Mouse (Mus musculus): ENCODE measurements around the gene Rin3.

Gene Rin3

DNA sequence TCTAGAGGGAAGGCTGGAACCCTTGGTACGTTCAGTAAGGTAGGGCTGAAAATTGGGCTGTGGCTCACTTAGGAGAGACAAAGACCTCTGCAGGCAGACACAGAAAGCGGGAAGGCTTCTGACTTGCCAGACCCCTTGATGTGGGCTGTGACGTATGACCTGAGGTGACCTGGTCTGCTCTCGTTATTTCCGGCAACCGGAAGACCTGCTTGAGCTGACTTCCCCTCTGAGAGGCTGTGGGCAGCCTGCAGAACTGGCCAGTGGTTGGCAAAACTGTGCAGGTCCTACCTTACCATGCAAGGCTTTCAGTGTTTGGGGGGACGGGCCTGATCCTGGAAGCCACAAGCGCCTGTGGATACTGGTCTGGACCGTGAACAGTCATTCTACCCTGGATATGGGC is 19.5 kb downstream of the Rin3 start:
- DNase-seq (ENCODE audit: low read depth, low spot score) = no peak

DNA sequence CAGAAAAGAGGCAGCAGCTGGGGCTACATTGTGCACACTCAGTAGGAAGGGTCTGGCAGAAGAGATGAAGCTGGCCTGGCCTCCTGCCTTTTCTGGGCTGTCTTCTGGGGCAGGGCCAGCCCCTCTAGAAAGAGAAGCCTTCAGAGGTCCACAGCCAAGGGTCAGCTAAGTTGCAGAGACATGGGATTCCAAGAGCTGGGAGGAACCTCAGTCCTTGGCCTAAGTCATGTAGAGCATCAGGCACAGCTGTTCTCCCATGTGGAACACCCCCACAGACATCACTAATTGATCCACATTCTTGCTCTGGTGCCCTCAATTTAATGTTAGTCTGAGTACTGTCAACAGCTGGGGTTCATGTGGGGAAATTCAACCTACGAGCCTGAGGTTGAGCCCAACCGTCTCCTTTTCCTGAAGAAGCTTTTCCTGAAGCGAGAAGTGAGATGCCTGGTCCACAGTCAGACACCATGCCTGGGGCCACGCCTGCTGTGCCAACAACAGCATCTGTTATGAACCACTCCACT is 20.0 kb downstream of the Rin3 start:
- no peak for DNase-seq (ENCODE audit: low read depth, low spot score)

DNA sequence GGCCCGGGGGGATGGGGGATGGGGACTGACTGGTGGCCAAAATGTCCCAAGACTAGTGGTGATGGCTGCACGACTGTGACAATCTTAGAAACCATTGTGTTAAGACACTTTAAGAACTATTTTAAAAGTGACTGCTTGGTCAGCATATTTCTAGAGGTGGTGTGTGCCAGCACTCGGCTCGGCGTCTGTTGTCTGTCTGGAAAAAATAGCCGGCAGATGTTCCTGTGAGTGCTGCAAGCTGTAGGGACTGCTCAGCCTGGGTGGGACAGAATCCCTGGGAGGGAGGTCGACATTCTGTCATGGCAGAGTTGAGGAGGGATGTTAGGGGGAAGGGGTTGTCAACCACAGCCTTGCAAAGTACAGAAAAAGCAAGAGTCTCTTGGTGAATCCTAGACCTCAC is 21.0 kb downstream of the Rin3 start:
- DNase-seq (ENCODE audit: low read depth, low spot score) = no peak

DNA sequence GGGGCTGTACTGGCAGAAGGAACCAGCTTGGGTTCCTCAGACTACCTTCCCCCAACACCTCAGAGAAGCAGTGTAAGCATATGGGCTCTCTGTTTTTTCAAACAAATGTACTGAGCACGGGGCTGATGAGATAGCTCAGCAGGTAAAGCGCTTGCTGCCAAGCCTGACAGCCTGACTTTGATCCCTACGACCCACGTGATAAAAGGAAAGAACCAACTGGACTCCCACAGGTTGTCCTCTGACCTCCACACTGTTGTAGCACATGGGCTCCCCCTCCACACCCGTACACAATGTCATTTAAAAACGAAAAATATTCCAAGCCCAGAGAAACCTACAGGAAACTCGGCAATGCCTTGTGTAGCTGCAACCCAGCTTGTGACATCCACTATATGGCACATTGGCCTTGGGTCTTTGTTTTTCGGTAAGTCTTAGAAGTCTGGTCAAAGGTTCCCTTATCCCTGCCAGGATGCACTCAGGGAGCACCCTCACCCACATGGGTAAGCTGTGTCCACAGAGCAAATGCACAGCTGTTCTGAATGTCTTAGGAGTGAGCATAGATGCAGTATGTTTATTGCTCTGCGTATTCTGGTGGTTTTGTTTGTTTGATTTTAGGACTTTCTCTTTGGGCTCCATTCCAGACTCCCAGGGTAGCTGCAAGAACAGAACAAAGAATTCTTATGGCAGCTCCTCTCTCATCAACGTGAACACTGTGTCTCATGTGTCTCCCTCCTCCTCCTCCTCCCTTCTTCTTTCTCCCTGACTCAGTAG is 22.4 kb downstream of the Rin3 start:
- no peak for DNase-seq (ENCODE audit: low read depth, low spot score)

DNA sequence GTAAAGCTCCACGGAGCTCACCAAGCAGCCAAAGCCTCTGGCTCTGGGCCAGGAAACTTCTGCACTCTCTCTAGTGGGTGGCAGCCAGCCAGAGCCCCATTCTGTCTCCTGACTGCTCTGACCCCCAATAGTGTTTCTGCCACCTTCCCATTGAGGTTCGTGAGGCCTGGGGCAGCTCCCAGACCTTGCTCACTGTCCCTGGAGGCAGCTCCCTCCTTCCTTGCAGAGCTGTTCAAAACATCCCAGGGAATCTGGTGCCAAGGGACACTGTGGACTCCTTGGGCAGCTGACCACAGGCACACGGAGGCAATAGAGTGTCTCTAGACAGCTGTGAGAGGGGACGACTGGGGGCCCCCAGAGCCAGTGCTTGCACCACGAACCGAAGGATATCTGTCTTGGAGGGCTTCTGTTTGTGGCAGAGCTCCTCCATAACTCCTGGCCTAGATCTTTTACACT is 25.2 kb downstream of the Rin3 start:
- DNase-seq (ENCODE audit: low read depth, low spot score) = no peak

DNA sequence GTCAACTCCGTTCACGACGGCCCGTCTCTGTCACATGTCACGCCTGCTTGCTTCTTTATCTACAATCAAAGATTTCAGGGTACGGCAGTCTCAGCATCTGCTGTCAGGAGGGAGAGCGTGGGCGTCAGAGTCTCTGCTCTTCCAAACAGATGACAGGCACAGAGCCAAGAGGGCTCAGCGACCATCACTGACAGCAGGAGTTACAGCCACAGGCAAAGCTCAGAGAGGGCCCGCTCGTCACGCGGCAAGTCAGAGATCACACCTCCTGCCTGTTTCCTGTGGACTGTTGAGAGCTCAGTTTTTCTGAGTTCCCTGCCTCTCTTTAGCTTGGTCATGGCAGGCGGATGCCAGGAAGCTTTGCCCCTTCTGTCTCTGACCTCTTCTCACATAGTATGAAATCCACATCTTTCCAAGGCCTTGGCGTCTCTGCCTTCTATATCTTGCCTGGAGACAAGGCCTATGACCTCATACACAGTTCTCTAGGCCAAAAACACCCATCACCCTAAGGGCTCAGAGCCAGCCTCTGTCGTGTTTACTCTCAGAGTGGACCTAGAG is 25.7 kb downstream of the Rin3 start:
- DNase-seq (ENCODE audit: low read depth, low spot score) = no peak

DNA sequence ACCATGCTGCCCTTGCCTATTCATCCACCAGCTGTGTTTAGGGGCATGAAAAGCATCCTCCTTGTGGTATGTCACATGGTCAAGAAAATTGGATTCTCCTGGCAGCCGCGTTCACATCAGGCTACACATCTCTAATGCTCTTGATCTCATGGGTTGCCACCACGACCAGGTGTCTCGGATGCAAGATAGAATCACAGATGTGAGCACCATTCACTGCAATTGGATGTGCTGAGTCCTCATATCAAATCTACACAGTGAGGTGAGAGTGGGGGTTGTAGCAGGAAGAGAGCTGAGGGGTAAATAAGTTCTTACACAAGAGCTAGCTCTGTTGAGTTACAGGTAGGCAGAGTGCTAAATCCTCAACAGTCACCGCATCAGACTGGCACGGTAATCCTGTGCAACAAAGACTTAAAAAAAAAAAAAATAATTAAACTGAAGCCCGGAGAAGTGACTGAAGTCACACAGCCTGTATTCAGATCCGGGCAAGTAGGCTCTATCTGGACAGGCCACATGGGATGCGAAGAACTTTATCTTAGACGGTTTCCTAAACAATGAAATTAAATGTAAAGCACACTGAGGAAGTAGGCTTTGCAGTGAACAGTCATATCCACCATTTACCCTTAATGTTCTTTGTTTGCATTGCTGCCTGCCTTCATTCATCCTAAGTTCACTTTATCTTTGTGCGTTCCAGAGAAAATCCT is 26.4 kb downstream of the Rin3 start:
- no peak for DNase-seq (ENCODE audit: low read depth, low spot score)

DNA sequence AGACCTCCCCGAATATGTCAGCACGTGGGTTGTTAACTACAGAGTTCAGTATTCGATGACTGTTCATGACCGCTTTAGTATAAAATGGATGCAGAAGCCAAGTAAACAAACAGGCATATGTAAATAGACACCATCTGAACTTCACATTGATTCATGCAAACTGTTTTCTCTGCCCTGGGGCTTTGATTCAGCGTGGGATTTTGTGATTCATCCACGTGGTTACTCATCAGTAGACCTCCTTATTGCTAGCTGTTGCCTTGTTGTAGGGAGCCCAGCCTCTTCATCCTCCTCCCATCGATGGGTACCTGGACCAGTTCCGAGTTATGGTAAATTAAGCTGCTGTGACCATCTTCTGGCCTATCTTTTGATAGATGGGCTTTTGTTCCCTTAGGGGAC is 26.9 kb downstream of the Rin3 start:
- no peak for DNase-seq (ENCODE audit: low read depth, low spot score)

DNA sequence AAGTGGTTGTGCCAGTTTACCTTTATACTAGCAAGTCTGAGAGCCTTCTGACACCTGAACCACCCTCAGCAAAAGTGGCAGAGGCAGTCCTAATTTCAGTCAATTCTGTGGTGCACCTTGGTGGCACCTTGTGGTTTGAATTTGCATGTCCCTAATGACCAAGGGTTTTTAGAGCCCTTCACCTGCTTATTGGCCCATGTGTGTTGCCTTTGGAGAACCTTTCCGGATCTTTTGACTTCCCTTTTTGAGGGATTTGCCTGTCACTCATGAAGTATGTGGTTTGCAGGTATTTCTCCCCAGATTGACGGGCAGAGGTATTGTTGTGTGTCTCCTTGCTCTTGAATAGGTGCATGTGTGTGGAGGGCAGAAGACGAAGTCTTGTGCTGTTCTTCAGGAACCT is 27.4 kb downstream of the Rin3 start:
- DNase-seq (ENCODE audit: low read depth, low spot score) = no peak

DNA sequence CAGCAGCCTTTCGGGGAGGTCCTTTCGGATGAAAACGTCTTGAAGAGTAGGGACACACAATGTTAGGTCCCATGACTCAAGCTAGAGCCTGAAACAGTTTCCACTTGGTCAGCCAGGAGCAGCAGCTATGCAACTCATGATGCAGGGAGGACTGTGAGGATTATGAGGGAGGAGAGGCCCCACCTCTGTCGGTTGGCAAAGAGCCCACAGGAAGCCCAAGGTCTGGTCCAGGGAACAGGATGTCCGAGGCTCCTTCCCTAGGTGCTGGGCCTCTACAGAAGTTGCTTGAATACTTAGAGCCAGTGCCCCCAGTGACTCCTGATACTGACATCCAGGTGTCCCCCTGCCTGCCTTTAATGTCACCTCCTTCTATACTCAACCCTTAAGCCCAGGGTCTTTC is 28.6 kb downstream of the Rin3 start:
- DNase-seq (ENCODE audit: low read depth, low spot score) = no peak

DNA sequence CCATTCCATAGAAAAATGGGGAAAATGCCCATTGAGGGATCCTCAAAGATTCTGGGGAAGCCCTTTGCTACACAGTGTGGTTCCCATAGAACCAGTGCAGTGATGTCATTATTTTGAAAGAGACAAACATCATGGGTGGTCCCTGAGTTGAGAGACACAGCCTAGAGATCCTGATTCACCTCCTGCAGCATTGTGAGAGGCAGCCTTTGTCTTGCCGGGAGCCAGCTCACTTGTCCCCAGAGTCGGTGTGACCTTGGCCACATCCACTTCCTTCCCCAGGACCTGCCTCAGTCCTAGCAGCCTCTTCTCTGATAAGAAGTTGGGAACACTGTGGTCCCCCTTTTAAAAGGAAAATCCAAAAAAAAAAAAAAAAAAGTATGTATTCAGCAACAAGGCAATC is 36.3 kb downstream of the Rin3 start:
- DNase-seq (ENCODE audit: low read depth, low spot score) = no peak

DNA sequence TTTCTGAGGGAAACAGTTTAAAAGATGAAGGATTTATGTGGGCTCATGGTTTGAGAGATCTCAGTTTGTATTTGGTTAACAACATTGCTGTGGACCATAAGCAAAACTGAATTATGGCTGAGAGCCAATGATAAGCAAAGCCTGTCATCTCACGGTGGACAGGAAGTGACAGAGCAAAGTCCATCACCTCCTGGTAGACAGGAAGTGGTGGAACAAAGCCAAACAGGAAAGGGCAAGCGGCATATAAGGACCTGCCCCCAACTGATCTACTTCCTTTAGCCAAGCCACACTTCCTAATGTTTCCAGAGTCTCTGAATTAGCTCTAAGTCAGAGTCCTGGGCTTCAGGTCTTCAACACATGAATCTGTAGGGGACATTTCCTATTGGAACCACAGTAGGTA is 37.1 kb downstream of the Rin3 start:
- no peak for DNase-seq (ENCODE audit: low read depth, low spot score)

DNA sequence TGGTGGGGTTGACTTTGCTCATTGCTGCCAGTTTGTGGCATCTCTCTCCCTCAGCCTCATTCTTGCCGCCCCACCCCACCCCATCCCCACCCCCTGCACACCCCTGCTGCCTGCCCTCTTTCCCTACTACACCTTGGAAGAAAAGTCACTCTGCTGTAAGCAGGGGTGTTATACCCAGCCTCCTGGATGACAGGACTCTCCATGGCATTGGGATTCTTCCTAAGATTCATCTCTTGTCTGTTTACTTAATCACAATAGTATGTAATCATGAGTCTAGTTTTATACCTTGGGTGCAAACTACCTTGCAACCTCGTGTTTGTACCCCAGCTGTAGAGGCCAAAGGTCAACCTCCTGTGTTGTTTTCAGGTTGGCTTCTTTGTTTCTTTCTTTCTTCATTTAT is 37.5 kb downstream of the Rin3 start:
- DNase-seq (ENCODE audit: low read depth, low spot score) = no peak

DNA sequence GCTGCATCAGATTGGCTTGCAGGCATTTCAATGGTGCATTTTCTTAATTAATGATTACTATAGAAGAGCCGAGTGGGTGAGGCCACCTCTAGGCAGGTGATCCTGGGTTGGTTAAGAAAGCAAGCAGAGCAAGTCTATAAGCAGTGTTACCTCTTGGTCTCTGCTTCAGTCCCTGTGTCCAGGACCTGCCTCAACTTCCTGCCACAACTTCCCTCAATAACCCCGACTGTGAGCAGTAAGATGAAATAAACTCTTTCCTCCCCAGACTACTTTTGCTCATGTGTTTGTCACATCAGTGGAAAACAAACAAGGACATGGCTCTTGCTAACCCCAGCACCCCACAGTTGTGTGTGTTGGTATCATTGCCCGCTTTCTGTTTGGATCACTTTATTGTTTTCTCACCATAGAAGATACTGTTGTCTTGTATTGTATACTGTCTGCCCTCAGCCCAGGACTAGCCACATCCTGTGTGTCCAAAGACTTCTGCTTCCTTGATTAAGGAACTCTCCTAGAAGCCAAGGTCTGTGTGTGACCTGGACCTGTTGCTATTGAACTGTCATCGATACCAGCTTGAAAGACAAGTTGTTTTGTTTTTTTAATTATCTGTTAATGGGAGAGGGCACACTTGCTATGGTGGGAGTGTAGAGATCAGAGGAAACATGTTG is 38.3 kb downstream of the Rin3 start:
- DNase-seq (ENCODE audit: low read depth, low spot score) = no peak

DNA sequence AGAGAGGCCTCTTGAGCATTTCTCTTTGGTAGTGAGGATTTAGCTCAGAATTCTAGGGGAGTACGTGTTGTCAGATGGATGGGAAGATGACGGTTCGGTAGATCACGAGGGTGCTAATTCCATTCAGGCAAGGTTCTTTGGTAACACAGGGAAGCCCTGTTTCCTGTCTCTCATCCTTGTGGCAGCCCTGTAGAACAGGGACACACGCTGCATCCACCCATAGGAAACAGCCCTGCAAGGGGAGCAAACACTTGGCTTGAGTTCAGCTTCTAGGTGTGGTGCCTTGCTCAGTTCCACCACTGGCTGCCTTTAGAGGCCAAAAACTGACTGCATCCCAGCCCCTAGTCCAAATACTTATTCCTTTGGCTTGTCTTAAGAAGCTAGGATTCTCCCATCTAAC is 39.0 kb downstream of the Rin3 start:
- no peak for DNase-seq (ENCODE audit: low read depth, low spot score)

DNA sequence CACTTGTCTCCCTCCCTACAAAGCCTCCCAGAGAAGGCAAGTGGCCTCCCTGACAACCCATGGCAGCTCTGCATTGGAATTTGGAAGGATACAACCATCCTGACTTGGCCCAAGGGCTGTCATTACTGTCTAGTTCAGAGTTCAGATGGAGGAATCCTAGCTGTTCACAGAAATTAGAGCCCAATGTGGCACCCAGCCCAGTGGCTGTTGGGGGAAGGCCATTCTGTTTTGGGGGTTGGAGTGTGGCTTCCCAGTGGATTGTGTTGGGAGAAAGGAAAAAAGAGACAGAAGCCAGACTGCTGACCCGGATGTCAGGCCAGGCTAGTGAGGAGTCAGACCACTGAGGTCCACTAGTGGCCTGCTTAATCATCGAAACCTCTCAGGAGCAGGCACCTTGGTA is 40.5 kb downstream of the Rin3 start:
- no peak for DNase-seq (ENCODE audit: low read depth, low spot score)

DNA sequence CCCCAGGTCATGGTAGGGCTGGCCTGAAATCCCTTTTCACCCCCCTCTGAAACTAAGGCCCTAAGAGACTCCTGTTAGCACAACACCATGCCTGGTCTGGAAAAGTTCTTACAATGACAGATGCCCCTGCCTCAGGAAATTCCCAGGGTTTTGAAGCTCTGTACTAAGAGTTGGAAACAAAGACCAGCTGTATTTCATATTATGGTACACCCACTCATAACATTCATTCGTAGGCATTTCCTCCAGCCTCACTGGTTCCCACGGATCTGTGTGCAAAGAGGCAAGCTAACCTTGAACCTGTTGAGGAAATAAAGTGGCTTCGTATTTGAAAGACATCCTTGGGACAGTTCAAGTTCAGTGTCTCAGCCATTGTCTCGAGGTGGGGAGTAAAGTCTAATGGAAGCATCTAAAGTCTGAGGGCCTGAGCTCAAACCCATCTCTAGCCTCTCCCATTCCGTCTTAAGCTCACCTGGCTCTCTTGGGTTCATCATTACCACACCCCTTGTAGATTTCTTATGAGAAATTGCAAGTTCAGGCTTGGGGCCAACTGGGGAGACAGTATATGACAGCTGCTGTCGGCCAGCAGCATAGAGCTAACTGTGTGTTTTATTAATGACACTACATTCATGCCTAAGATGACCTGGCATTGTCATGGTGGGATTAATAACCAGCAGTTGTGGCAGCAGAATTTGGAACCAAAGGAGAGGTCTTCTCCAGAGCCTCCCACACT is 41.5 kb downstream of the Rin3 start:
- DNase-seq (ENCODE audit: low read depth, low spot score) = no peak

DNA sequence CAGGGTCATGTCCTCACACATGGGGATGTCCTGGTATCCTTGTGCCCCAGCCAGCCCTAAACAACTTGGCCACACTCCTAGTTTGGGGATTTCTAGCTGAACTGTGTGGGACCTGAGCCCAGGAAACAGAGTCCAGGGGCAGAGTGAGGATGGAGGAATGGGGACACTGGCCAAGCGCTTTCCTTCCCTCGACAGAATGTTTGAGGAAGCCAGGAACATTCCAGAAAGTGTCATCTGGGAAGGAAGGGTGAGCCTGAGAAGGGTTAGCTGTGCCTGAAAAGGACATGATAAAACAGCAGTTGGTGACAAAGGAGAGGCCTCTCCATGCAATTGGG is 42.0 kb downstream of the Rin3 start:
- no peak for DNase-seq (ENCODE audit: low read depth, low spot score)

DNA sequence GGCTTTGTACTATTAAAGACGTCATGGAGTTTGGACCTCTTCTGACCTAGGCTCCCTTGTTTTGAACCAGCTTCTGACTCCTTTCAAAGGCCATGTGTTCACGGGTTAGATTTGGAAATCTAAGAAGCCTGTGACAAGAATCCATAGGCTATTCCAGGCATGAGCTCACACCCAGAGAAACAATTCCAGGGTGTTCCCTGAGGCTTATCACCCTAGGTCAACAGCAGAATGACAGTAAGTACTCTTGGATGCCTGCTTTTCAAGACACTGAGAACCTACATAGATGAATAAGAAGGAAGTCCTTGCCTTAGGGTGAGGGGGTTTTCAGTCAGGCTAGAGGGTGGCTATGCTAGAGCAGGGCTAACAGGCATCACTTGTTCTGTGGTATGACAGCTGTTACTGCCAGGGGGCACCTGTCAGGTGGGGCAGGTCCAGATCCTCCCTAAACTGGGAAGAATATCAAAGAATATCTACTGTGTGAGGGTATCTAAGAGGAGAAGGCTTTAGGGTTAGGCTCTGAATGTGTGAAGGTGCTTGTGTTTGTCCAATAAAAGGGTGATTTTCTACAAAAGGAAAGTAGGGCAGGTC is 44.0 kb downstream of the Rin3 start:
- no peak for DNase-seq (ENCODE audit: low read depth, low spot score)

DNA sequence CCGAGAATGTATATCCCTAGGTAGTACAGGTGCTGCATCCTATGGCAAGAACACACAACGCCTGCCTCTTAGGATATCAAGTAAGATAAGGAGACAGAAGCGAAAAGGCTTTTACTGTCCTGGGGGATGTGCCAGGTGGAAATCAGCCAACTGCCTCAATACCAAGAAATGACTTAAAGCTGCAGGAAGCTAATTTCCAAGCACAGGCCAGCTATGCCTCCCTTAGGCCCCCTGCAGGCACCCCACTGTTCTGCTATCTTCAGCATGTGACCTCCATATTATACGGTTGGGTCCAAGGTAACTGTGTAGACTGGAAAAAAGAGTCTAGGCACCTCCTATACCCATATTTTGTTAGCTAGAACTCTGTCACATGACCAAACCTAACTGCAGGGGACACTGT is 44.7 kb downstream of the Rin3 start:
- DNase-seq (ENCODE audit: low read depth, low spot score) = no peak

DNA sequence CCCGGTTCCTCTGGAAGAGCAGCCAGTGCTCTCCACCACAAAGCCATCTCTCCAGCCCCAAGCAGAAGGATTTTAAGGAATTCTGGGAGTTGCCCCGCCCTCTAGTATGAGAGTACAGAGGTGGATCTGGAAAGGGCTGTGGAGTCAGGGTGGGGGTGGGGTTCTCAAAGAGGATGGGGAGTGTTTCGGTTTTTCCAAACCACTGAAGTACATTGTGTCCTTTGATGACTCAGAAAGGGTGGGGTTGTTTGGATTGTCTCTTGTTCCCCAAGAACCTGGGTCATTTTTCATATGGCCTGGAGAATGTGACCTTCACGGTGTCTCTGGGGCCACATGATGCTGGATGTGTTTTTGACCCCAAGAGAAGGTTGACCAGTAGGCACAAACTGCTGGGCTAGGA is 45.2 kb downstream of the Rin3 start:
- DNase-seq (ENCODE audit: low read depth, low spot score) = no peak
